Mouse (Mus musculus): Measurements from ENCODE around the gene Dnah11. TPM values are rescaled to one million over a fixed set of nuclear protein-coding genes. Genes with fewer than 3 reads are reported as not detected.
A peak's percentile ranks its signal among the peaks of the same experiment; 100 is the strongest.

Gene Dnah11
- polyA plus RNA-seq (2015; fragmentation: Nextera tagmentation; extraction: Ambion mirVana), result 0.37 and 0.60 TPM in 2 replicates

DNA sequence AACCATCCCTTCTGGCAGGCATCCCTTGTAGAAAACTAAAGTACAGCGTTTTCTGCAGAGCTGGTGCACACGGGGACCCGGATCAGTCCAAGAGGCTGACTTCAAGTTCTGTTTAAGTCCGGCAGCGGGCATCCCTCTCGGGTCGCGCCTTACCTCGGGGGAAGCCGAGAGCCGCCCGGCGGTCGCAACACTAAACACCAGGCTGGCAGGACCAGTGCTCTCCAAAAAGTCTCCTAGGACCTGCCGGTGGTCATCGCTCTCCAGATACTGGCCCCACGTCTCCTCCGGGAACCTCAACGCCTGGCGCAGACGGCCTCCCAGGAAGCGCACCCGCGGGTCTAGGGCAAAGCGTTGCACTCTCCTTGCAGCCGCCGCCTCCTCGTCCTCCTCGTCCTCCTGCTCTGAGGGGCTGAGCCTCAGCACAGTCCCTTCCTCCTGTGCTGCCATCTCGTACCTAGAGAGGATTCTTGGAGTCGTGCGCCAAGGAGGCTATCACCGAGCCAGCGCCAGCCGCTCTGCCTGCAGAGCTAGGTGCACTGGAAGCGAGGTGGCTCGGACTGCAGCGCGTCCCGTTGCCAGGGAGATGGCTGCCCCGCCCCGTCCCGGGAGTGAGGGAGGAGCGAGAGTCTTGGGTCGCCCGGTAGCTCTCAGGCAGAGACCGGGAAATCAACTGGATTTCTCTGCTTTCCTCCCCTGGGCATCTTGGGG lies at the start of gene Dnah11:
Dnah11 (minus strand) TSS at position 658 of the 708 bp plus-strand sequence.
- Histone ChIP-seq H3K36me3 (no peaks in the 10 kb centered on the region), H3K27me3 (peaks cover 24% of the 10 kb centered on the region), H3K9me3 (replicated peaks) (no peaks in the 10 kb centered on the region), H3K4me3 (replicated peaks) (peak within 1 kb of the TSS; percentile 50), H3K4me2 (replicated peaks) (peak within 1 kb of the TSS; percentile 96), H3K27ac (replicated peaks) (no peak within 1 kb of the TSS), H3K4me1 (peaks cover 13% of the 10 kb centered on the region), H3K9ac (no peak within 1 kb of the TSS)
- WGBS, result under 1% methylated on average over 47 of the region's 47 CpGs
- peak; percentile 90 for ATAC-seq (ENCODE audit: insufficient number of reproducible peaks, low FRiP score, low TSS enrichment, low read depth)

- no peaks in the 10 kb centered on the region for H3K36me3 ChIP-seq
- no peaks in the 10 kb centered on the region for H3K9me3 ChIP-seq (replicated peaks)
- H3K27ac ChIP-seq (replicated peaks), result no peak overlapping the region
- no peak for ATAC-seq (ENCODE audit: insufficient number of reproducible peaks, low FRiP score, low TSS enrichment, low read depth)
- H3K27me3 ChIP-seq, result no peaks in the 10 kb centered on the region
- no peak overlapping the region for H3K4me3 ChIP-seq (replicated peaks)
- H3K4me2 ChIP-seq (replicated peaks), result no peak overlapping the region
- no peaks in the 10 kb centered on the region for H3K4me1 ChIP-seq
- 49% methylated on average over 3 of the region's 3 CpGs for WGBS
- H3K9ac ChIP-seq, result no peak overlapping the region
These were observed 22.3 kb upstream of the Dnah11 start for GRCm38 (mm10) chr12:118221182-118221581.

GRCm38 (mm10) chr12:118220062-118220461 lies 21.2 kb upstream of the Dnah11 start:
- no peaks in the 10 kb centered on the region for H3K4me1 ChIP-seq

DNA sequence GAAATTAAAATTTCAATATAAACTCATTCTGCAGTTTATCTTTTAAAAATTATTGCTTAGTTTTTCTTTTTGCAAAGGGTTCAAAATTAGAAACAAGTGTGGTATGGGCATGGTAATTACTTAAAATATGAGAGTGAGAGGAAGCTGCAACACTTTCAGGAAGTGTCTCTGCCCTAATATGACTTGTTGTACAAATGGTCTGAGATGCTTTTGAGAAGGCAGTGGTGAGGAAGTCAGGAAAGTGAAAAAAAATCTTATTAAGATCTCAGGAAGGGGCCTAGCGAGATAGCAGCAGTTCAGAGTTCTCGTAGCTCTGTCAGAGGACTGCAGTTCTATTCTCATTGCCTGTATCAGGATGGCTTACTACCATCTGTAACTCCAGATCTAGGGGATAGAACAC lies 13.3 kb upstream of the Dnah11 start:
- Histone ChIP-seq H3K9ac (no peak overlapping the region), H3K4me1 (no peaks in the 10 kb centered on the region), H3K4me2 (replicated peaks) (no peak overlapping the region), H3K27ac (replicated peaks) (no peak overlapping the region), H3K9me3 (replicated peaks) (no peaks in the 10 kb centered on the region), H3K27me3 (no peaks in the 10 kb centered on the region), H3K36me3 (no peaks in the 10 kb centered on the region), H3K4me3 (replicated peaks) (no peak overlapping the region)
- no peak for ATAC-seq (ENCODE audit: insufficient number of reproducible peaks, low FRiP score, low TSS enrichment, low read depth)
- 73% methylated on average over 2 of the region's 2 CpGs for WGBS

More at GRCm38 (mm10) chr12:118220062-118220461, 21.2 kb upstream of the Dnah11 start:
- no peaks in the 10 kb centered on the region for H3K9me3 ChIP-seq (replicated peaks)
- no peaks in the 10 kb centered on the region for H3K27me3 ChIP-seq
- no peak for ATAC-seq (ENCODE audit: insufficient number of reproducible peaks, low FRiP score, low TSS enrichment, low read depth)
- H3K27ac ChIP-seq (replicated peaks), result no peak overlapping the region
- H3K9ac ChIP-seq, result no peak overlapping the region
- no peaks in the 10 kb centered on the region for H3K36me3 ChIP-seq
- H3K4me3 ChIP-seq (replicated peaks), result no peak overlapping the region
- H3K4me2 ChIP-seq (replicated peaks), result no peak overlapping the region

DNA sequence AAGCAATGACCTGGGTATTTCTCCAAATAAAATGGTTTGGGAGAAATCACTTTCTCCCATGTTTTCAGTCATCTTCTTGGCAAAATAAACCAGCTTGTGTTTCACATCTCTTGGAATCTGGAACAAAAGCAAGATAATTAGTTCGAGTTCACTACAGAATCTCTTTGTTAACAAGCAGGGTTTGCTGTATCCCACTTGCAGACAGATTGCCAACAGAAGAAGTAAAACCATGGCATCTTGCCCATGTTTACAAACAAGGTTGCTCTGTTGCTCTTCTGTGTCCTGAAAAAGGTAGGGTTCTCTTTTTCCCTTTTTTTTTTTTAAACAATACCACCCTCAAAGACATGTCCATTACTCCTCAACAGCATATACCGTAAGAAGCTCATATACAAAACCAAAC lies 2.3 kb downstream of the Dnah11 start:
- ATAC-seq (ENCODE audit: insufficient number of reproducible peaks, low FRiP score, low TSS enrichment, low read depth), result no peak
- H3K4me3 ChIP-seq (replicated peaks), result no peak overlapping the region
- 48% methylated on average over 2 of the region's 2 CpGs for WGBS

GRCm38 (mm10) chr12:118189535-118189934 lies 9.3 kb downstream of the Dnah11 start:
- Histone ChIP-seq H3K4me3 (replicated peaks) (no peak overlapping the region), H3K36me3 (no peaks in the 10 kb centered on the region), H3K27ac (replicated peaks) (no peak overlapping the region), H3K4me1 (no peaks in the 10 kb centered on the region), H3K4me2 (replicated peaks) (no peak overlapping the region), H3K9me3 (replicated peaks) (no peaks in the 10 kb centered on the region), H3K9ac (no peak overlapping the region), H3K27me3 (no peaks in the 10 kb centered on the region)
- no peak for ATAC-seq (ENCODE audit: insufficient number of reproducible peaks, low FRiP score, low TSS enrichment, low read depth)
- 67% methylated on average over 3 of the region's 3 CpGs for WGBS

More for the DNA sequence above, 2.3 kb downstream of the Dnah11 start:
- Histone ChIP-seq H3K4me2 (replicated peaks) (no peak overlapping the region), H3K4me1 (peaks cover 13% of the 10 kb centered on the region), H3K27me3 (peaks cover 24% of the 10 kb centered on the region), H3K9ac (no peak overlapping the region), H3K36me3 (no peaks in the 10 kb centered on the region), H3K27ac (replicated peaks) (no peak overlapping the region), H3K9me3 (replicated peaks) (no peaks in the 10 kb centered on the region)

- 52% methylated on average over 2 of the region's 2 CpGs for WGBS
- Histone ChIP-seq H3K9ac (no peak overlapping the region), H3K4me1 (no peaks in the 10 kb centered on the region), H3K4me3 (replicated peaks) (no peak overlapping the region), H3K27ac (replicated peaks) (no peak overlapping the region), H3K36me3 (no peaks in the 10 kb centered on the region), H3K4me2 (replicated peaks) (no peak overlapping the region), H3K27me3 (no peaks in the 10 kb centered on the region), H3K9me3 (replicated peaks) (no peaks in the 10 kb centered on the region)
- no peak for ATAC-seq (ENCODE audit: insufficient number of reproducible peaks, low FRiP score, low TSS enrichment, low read depth)
These were observed 11.2 kb downstream of the Dnah11 start for GRCm38 (mm10) chr12:118187663-118188062.

- Histone ChIP-seq H3K4me3 (replicated peaks) (no peak overlapping the region), H3K36me3 (no peaks in the 10 kb centered on the region), H3K27me3 (no peaks in the 10 kb centered on the region), H3K4me2 (replicated peaks) (no peak overlapping the region), H3K4me1 (no peaks in the 10 kb centered on the region), H3K9ac (no peak overlapping the region), H3K27ac (replicated peaks) (no peak overlapping the region), H3K9me3 (replicated peaks) (no peaks in the 10 kb centered on the region)
- ATAC-seq (ENCODE audit: insufficient number of reproducible peaks, low FRiP score, low TSS enrichment, low read depth), result peak; percentile 43; the same call in 1 of the 2 replicates
- WGBS, result 18% methylated on average over 4 of the region's 4 CpGs
These were observed 11.9 kb downstream of the Dnah11 start for GRCm38 (mm10) chr12:118186881-118187489.

DNA sequence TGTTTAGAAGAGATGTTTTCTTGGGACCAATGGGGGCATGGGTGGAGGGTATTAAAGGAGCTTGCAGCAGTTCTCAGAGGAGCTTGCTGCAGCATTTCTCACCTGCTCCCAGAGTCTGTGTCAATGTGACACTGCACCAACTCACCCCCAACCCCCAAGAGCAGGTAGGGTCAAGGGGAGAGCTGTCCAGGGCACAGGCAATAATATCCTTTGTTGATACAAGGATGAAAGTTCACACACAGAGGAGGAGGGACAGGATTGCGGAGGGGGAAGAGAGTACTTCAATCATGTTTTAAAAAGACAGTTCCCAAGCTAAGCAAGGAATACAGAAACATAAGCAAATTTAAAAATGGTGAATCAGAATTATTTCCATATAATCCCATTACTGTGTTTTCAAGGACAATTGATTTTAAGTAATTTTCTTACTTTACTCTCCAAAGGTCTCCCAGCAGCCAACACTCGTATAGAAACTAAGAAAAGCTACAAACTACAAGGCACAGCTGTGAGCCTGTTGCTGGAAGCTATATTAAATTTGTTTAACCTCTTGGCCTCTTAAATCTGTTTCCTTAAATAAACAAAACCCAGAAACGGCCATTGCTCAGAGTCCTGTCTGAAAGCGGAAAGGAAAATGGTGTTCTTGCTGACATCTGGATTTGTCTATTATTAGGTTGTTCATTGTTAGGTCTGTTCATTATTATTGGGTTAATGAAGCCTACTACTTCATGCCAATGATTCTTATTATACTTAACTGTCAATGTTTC lies 12.5 kb downstream of the Dnah11 start:
- Histone ChIP-seq H3K9ac (no peak overlapping the region), H3K27me3 (no peaks in the 10 kb centered on the region), H3K27ac (replicated peaks) (no peak overlapping the region), H3K4me2 (replicated peaks) (no peak overlapping the region), H3K36me3 (no peaks in the 10 kb centered on the region), H3K9me3 (replicated peaks) (no peaks in the 10 kb centered on the region), H3K4me1 (no peaks in the 10 kb centered on the region), H3K4me3 (replicated peaks) (no peak overlapping the region)
- ATAC-seq (ENCODE audit: insufficient number of reproducible peaks, low FRiP score, low TSS enrichment, low read depth), result no peak
- WGBS, result 21% methylated on average over 4 of the region's 4 CpGs

DNA sequence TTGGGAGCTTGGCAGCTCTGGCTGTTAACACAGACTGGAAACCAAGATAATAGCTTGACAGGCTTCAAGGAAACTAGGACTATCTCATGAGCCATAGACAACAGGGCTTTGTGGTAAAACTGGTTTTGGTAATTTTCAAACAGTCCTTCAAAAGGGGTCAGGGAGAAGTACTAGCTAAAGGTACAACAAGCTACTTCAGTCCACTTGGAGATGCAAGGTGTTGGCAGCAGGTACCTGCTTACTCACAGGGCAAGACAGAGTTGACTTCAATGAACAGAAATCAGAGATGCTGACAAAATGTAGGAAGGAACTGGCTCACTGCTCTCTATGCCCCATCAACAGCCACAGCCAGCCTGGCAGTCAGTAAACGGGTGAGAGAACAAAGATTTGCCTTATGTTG lies 14.1 kb downstream of the Dnah11 start:
- ATAC-seq (ENCODE audit: insufficient number of reproducible peaks, low FRiP score, low TSS enrichment, low read depth), result no peak
- no peaks in the 10 kb centered on the region for H3K36me3 ChIP-seq
- H3K9me3 ChIP-seq (replicated peaks), result no peaks in the 10 kb centered on the region
- H3K27me3 ChIP-seq, result no peaks in the 10 kb centered on the region
- no peak overlapping the region for H3K9ac ChIP-seq
- no peak overlapping the region for H3K4me3 ChIP-seq (replicated peaks)
- H3K4me2 ChIP-seq (replicated peaks), result no peak overlapping the region
- 81% methylated on average over 1 of the region's 1 CpGs for WGBS
- H3K27ac ChIP-seq (replicated peaks), result no peak overlapping the region
- H3K4me1 ChIP-seq, result no peaks in the 10 kb centered on the region

- 82% methylated on average over 5 of the region's 5 CpGs for WGBS
- no peak for ATAC-seq (ENCODE audit: insufficient number of reproducible peaks, low FRiP score, low TSS enrichment, low read depth)
- Histone ChIP-seq H3K4me3 (replicated peaks) (no peak overlapping the region), H3K27me3 (no peaks in the 10 kb centered on the region), H3K4me2 (replicated peaks) (no peak overlapping the region), H3K9ac (no peak overlapping the region), H3K36me3 (no peaks in the 10 kb centered on the region), H3K27ac (replicated peaks) (no peak overlapping the region), H3K9me3 (replicated peaks) (no peaks in the 10 kb centered on the region), H3K4me1 (no peaks in the 10 kb centered on the region)
These were observed 21.1 kb downstream of the Dnah11 start for GRCm38 (mm10) chr12:118177756-118178155.

Measured in embryonic facial prominence, embryonic 15.5 days (tissue).